Mouse (Mus musculus): Measurements from ENCODE around the gene Ces1d.

- TF ChIP-seq CTCF (IDR thresholded peaks at IDR 0.05; ENCODE audit: low read depth): no peak
- no peak for TF ChIP-seq EP300 (IDR thresholded peaks at IDR 0.05; ENCODE audit: low read depth)
These were observed 23.1 kb downstream of the Ces1d start for GRCm38 (mm10) chr8:93174554-93174953.
